Mouse (Mus musculus) retina, adult 2 months (tissue): ENCODE measurements at regions not wholly inside any gene's neighbourhood (a gene's known extent, or its start where the extent isn't known, plus 50 kb on each side); places are given as distances from the start of the nearest gene placed in this dataset.

Experiments used
- DNase-seq: peaks from one replicate; pipeline ENCODE4 v3.0.0-alpha.2; 2012; ENCODE audit warnings: low read depth, low spot score

- DNase-seq, result no peak
Measured at GRCm38 (mm10) chr2:30525295-30525694, 51.3 kb upstream of the Ier5l start.

- no peak for DNase-seq
Measured at GRCm38 (mm10) chr2:30525831-30526230, 51.8 kb upstream of the Ier5l start.

- DNase-seq, result no peak
Measured at GRCm38 (mm10) chr2:30527495-30527894, 53.5 kb upstream of the Ier5l start.

GRCm38 (mm10) chr2:30532948-30533347 is 58.9 kb upstream of the Ier5l start:
- DNase-seq, result no peak

GRCm38 (mm10) chr2:30533367-30533766 is 59.3 kb upstream of the Ier5l start:
- DNase-seq, result no peak

GRCm38 (mm10) chr2:30534485-30534884 is 60.4 kb upstream of the Cstad start:
- DNase-seq, result no peak

GRCm38 (mm10) chr2:30539305-30539704 is 55.5 kb upstream of the Cstad start:
- no peak for DNase-seq

- DNase-seq, result no peak
Measured at GRCm38 (mm10) chr2:30541541-30541940, 53.3 kb upstream of the Cstad start.

GRCm38 (mm10) chr2:30544782-30545435 is 49.9 kb upstream of the Cstad start:
- peak; percentile 67 for DNase-seq
